In genomic region chr7:4557167-4557560, GRCm38 (mm10) we compare ENCODE assay signal across 16 mouse cellular contexts. TPM values are rescaled to one million over a fixed set of nuclear protein-coding genes. Genes with fewer than 3 reads are reported as not detected.
DNase-seq lines count a peak whose midpoint lies in the region; ATAC-seq lines count a peak whose summit lies in the region.
"Had no signal": no experiment of that assay in that cellular context is flagged by ENCODE, and none has a peak within 500 bp of the region (broad histone marks: within the 10 kb centered on the region; RNA-seq: fewer than 3 reads in every experiment).

No protein-coding gene starts in this region.

- H3K9ac ChIP-seq in midbrain, embryonic 11.5 days (ENCODE audit: low read length): no peak overlapping the region
- no peak overlapping the region for H3K9ac ChIP-seq in hindbrain, embryonic 12.5 days
- H3K9ac ChIP-seq in midbrain, embryonic 13.5 days (replicated peaks): no peak overlapping the region
- H3K9ac ChIP-seq: liver, embryonic 13.5 days had no signal

- no peaks in the 10 kb centered on the region for H3K9me3 ChIP-seq in midbrain, embryonic 11.5 days (ENCODE audit: control insufficient read depth, low read length)
- H3K9me3 ChIP-seq in midbrain, embryonic 10.5 days (replicated peaks): no peaks in the 10 kb centered on the region
- H3K9me3 ChIP-seq in hindbrain, embryonic 12.5 days (replicated peaks): no peaks in the 10 kb centered on the region
- H3K9me3 ChIP-seq in midbrain, embryonic 13.5 days: no peaks in the 10 kb centered on the region
- H3K9me3 ChIP-seq: liver, embryonic 13.5 days had no signal

- ATAC-seq in midbrain, embryonic 11.5 days (ENCODE audit: low FRiP score): peak; percentile 51; the same call in 1 of the 2 replicates
- ATAC-seq in hindbrain, embryonic 12.5 days (ENCODE audit: low FRiP score): peak; percentile 35; the same call in 1 of the 2 replicates
- peak; percentile 70 for ATAC-seq in midbrain, embryonic 13.5 days
- ATAC-seq in granulocyte monocyte progenitor cell, adult 5-6 weeks (replicated peaks; ENCODE audit: poor library complexity, severe bottlenecking): no peak

- H3K27me3 ChIP-seq in midbrain, embryonic 11.5 days (ENCODE audit: control insufficient read depth, insufficient read depth, low read length): no peaks in the 10 kb centered on the region
- peaks cover 8% of the 10 kb centered on the region; the same call in 1 of the 2 replicates for H3K27me3 ChIP-seq in midbrain, embryonic 10.5 days (ENCODE audit: low read depth, poor library complexity, severe bottlenecking)
- H3K27me3 ChIP-seq in hindbrain, embryonic 12.5 days: no peaks in the 10 kb centered on the region
- 0 out of 2 replicates have a peak, but pooled peaks cover 4% of the 10 kb centered on the region for H3K27me3 ChIP-seq in midbrain, embryonic 13.5 days

- no peaks in the 10 kb centered on the region for H3K36me3 ChIP-seq in midbrain, embryonic 11.5 days (ENCODE audit: control insufficient read depth, insufficient read depth, low read length)
- H3K36me3 ChIP-seq in midbrain, embryonic 10.5 days: no peaks in the 10 kb centered on the region
- no peaks in the 10 kb centered on the region for H3K36me3 ChIP-seq in hindbrain, embryonic 12.5 days
- no peaks in the 10 kb centered on the region for H3K36me3 ChIP-seq in midbrain, embryonic 13.5 days
- H3K36me3 ChIP-seq: liver, embryonic 13.5 days had no signal

- no peak overlapping the region for H3K4me2 ChIP-seq in midbrain, embryonic 11.5 days
- H3K4me2 ChIP-seq in hindbrain, embryonic 12.5 days (replicated peaks): 0 out of 2 replicates have a peak overlapping the region, but pooled peaks have one; percentile 21
- H3K4me2 ChIP-seq in midbrain, embryonic 13.5 days (replicated peaks): 0 out of 2 replicates have a peak overlapping the region, but pooled peaks have one; percentile 23
- H3K4me2 ChIP-seq: liver, embryonic 13.5 days had no signal

- WGBS in midbrain, embryonic 11.5 days: 72% methylated on average over 6 of the region's 6 CpGs
- WGBS in midbrain, embryonic 10.5 days: 65% methylated on average over 6 of the region's 6 CpGs
- 72% methylated on average over 6 of the region's 6 CpGs for WGBS in hindbrain, embryonic 12.5 days
- 78% methylated on average over 6 of the region's 6 CpGs for WGBS in midbrain, embryonic 13.5 days

- 0 out of 2 replicates have a peak, but pooled peaks cover 2% of the 10 kb centered on the region for H3K4me1 ChIP-seq in midbrain, embryonic 11.5 days (ENCODE audit: control insufficient read depth, insufficient read depth, low read length)
- peaks cover 12% of the 10 kb centered on the region for H3K4me1 ChIP-seq in midbrain, embryonic 10.5 days
- H3K4me1 ChIP-seq in hindbrain, embryonic 12.5 days: peaks cover 3% of the 10 kb centered on the region; the same call in 1 of the 2 replicates
- no peaks in the 10 kb centered on the region for H3K4me1 ChIP-seq in midbrain, embryonic 13.5 days (replicated peaks)
- H3K4me1 ChIP-seq: liver, embryonic 13.5 days had no signal

- H3K4me3 ChIP-seq in midbrain, embryonic 11.5 days (ENCODE audit: low read depth, low read length): no peak overlapping the region
- H3K4me3 ChIP-seq in midbrain, embryonic 10.5 days: no peak overlapping the region
- H3K4me3 ChIP-seq in hindbrain, embryonic 12.5 days: no peak overlapping the region
- no peak overlapping the region for H3K4me3 ChIP-seq in midbrain, embryonic 13.5 days (replicated peaks)
- H3K4me3 ChIP-seq: erythroblast, embryonic 14.5 days; heart, adult 2 months; liver, embryonic 13.5 days had no signal

- DNase-seq in midbrain, embryonic 11.5 days (ENCODE audit: low spot score, missing footprints): no peak
- no peak for DNase-seq in midbrain, embryonic 10.5 days (ENCODE audit: low spot score)
- no peak for DNase-seq in lung, postnatal 14 days
- no peak for DNase-seq in kidney, adult 11 months

- no peak overlapping the region for H3K27ac ChIP-seq in midbrain, embryonic 11.5 days (ENCODE audit: low read depth, low read length)
- no peak overlapping the region for H3K27ac ChIP-seq in midbrain, embryonic 10.5 days (replicated peaks)
- no peak overlapping the region for H3K27ac ChIP-seq in hindbrain, embryonic 12.5 days
- H3K27ac ChIP-seq in midbrain, embryonic 13.5 days: no peak overlapping the region
- H3K27ac ChIP-seq: heart, adult 2 months; liver, embryonic 13.5 days had no signal

RNA-seq across cellular contexts. Expression of gene Syt5, which starts 9.8 kb away (rescaled TPM):
- 10.4 and 10.5 TPM in 2 replicates for polyA plus RNA-seq in midbrain, embryonic 11.5 days (2014; fragmentation: Nextera tagmentation; extraction: Ambion mirVana)
- polyA plus RNA-seq in midbrain, embryonic 10.5 days (2016; fragmentation: Nextera tagmentation; extraction: Ambion mirVana): 5.0 and 9.8 TPM in 2 replicates
- 32.9 and 33.2 TPM in 2 replicates for polyA plus RNA-seq in hindbrain, embryonic 12.5 days (2016; fragmentation: Nextera tagmentation; extraction: Ambion mirVana)
- 92.2 and 97.8 TPM in 2 replicates for polyA plus RNA-seq in midbrain, embryonic 13.5 days (2015; fragmentation: Nextera tagmentation; extraction: Ambion mirVana)
- not detected in 2 replicates for total RNA-seq in granulocyte monocyte progenitor cell, adult 5-6 weeks (2014; fragmentation: Nextera tagmentation)
- not detected in 2 replicates for total RNA-seq in granulocyte monocyte progenitor cell, adult 5-6 weeks (2017)
- total RNA-seq: gastrocnemius, adult 18-20 months had no signal

RNA-seq across cellular contexts. Expression of gene Dnaaf3, which starts 24.9 kb away (rescaled TPM):
- 0.85 and 1.1 TPM in 2 replicates for polyA plus RNA-seq in midbrain, embryonic 11.5 days (2014; fragmentation: Nextera tagmentation; extraction: Ambion mirVana)
- polyA plus RNA-seq in midbrain, embryonic 10.5 days (2016; fragmentation: Nextera tagmentation; extraction: Ambion mirVana): 1.8 and 2.2 TPM in 2 replicates
- 2.5 and 3.6 TPM in 2 replicates for polyA plus RNA-seq in hindbrain, embryonic 12.5 days (2016; fragmentation: Nextera tagmentation; extraction: Ambion mirVana)
- polyA plus RNA-seq in midbrain, embryonic 13.5 days (2015; fragmentation: Nextera tagmentation; extraction: Ambion mirVana): 1.5 and 2.3 TPM in 2 replicates
- 0.81 and 2.5 TPM in 2 replicates for total RNA-seq in granulocyte monocyte progenitor cell, adult 5-6 weeks (2014; fragmentation: Nextera tagmentation)
- total RNA-seq in granulocyte monocyte progenitor cell, adult 5-6 weeks (2017): 0.43 and 0.88 TPM in 2 replicates
- total RNA-seq: gastrocnemius, adult 18-20 months had no signal

RNA-seq across cellular contexts. Expression of gene Tnni3, which starts 33.1 kb away (rescaled TPM):
- polyA plus RNA-seq in midbrain, embryonic 11.5 days (2014; fragmentation: Nextera tagmentation; extraction: Ambion mirVana): 0.97 and 1.7 TPM in 2 replicates
- polyA plus RNA-seq in midbrain, embryonic 10.5 days (2016; fragmentation: Nextera tagmentation; extraction: Ambion mirVana): 2.0 and 2.3 TPM in 2 replicates
- polyA plus RNA-seq in hindbrain, embryonic 12.5 days (2016; fragmentation: Nextera tagmentation; extraction: Ambion mirVana): 2.2 and 3.1 TPM in 2 replicates
- polyA plus RNA-seq in midbrain, embryonic 13.5 days (2015; fragmentation: Nextera tagmentation; extraction: Ambion mirVana): 1.4 and 2.3 TPM in 2 replicates
- total RNA-seq in granulocyte monocyte progenitor cell, adult 5-6 weeks (2014; fragmentation: Nextera tagmentation): 17.0 TPM in 1 of 2 replicates, not detected in the other
- 2.7 and 4.1 TPM in 2 replicates for total RNA-seq in granulocyte monocyte progenitor cell, adult 5-6 weeks (2017)
- total RNA-seq: gastrocnemius, adult 18-20 months had no signal
- polyA plus RNA-seq: erythroblast, embryonic 14.5 days had no signal

RNA-seq across cellular contexts. Expression of gene Tnnt1, which starts 41.0 kb away (rescaled TPM):
- polyA plus RNA-seq in midbrain, embryonic 11.5 days (2014; fragmentation: Nextera tagmentation; extraction: Ambion mirVana): 6.6 and 8.1 TPM in 2 replicates
- 4.7 and 6.0 TPM in 2 replicates for polyA plus RNA-seq in midbrain, embryonic 10.5 days (2016; fragmentation: Nextera tagmentation; extraction: Ambion mirVana)
- 19.2 and 72.4 TPM in 2 replicates for polyA plus RNA-seq in hindbrain, embryonic 12.5 days (2016; fragmentation: Nextera tagmentation; extraction: Ambion mirVana)
- polyA plus RNA-seq in midbrain, embryonic 13.5 days (2015; fragmentation: Nextera tagmentation; extraction: Ambion mirVana): 5.4 and 6.3 TPM in 2 replicates
- 7.3 and 16.1 TPM in 2 replicates for total RNA-seq in granulocyte monocyte progenitor cell, adult 5-6 weeks (2014; fragmentation: Nextera tagmentation)
- 14.1 and 22.3 TPM in 2 replicates for total RNA-seq in granulocyte monocyte progenitor cell, adult 5-6 weeks (2017)

RNA-seq across cellular contexts. Expression of gene Ptprh, which starts 46.7 kb away (rescaled TPM):
- not detected in 2 replicates for polyA plus RNA-seq in midbrain, embryonic 11.5 days (2014; fragmentation: Nextera tagmentation; extraction: Ambion mirVana)
- polyA plus RNA-seq in midbrain, embryonic 10.5 days (2016; fragmentation: Nextera tagmentation; extraction: Ambion mirVana): not detected in 2 replicates
- 0.13 and 0.40 TPM in 2 replicates for polyA plus RNA-seq in hindbrain, embryonic 12.5 days (2016; fragmentation: Nextera tagmentation; extraction: Ambion mirVana)
- 0.35 and 0.67 TPM in 2 replicates for polyA plus RNA-seq in midbrain, embryonic 13.5 days (2015; fragmentation: Nextera tagmentation; extraction: Ambion mirVana)
- not detected in 2 replicates for total RNA-seq in granulocyte monocyte progenitor cell, adult 5-6 weeks (2014; fragmentation: Nextera tagmentation)
- total RNA-seq in granulocyte monocyte progenitor cell, adult 5-6 weeks (2017): not detected in 2 replicates
- total RNA-seq: adrenal gland, postnatal 14 days; gastrocnemius, adult 18-20 months; heart, adult 2 months had no signal
- polyA plus RNA-seq: CD4-positive, CD25-positive, alpha-beta regulatory T cell, adult 4 months; erythroblast, embryonic 14.5 days; heart, postnatal 0 days; inflammation-experienced regulatory T-cells, adult 6 months; liver, embryonic 13.5 days; lung, embryonic 16.5 days had no signal
